Mouse (Mus musculus): ENCODE data around the gene Sufu.

The Sufu gene

GRCm38 (mm10) chr19:46434148-46434547 is 37.5 kb downstream of the Sufu start:
- DNase-seq, result no peak

- no peak for DNase-seq
Measured at GRCm38 (mm10) chr19:46434591-46434990, 37.9 kb downstream of the Sufu start.

- no peak for DNase-seq
Measured at GRCm38 (mm10) chr19:46435492-46435891, 38.8 kb downstream of the Sufu start.

- DNase-seq, result no peak
Measured at GRCm38 (mm10) chr19:46443509-46443908, 46.8 kb downstream of the Sufu start.

GRCm38 (mm10) chr19:46444209-46444608 is 47.5 kb downstream of the Sufu start:
- DNase-seq, result peak; percentile 89 to 90

- no peak for DNase-seq
Measured at GRCm38 (mm10) chr19:46445641-46446040, 48.9 kb downstream of the Sufu start.

- DNase-seq, result no peak
Measured at GRCm38 (mm10) chr19:46446436-46447020, 49.8 kb downstream of the Sufu start.

GRCm38 (mm10) chr19:46447110-46447509 is 50.4 kb downstream of the Sufu start:
- DNase-seq, result no peak

- no peak for DNase-seq
Measured at GRCm38 (mm10) chr19:46447911-46448310, 51.2 kb downstream of the Sufu start.

GRCm38 (mm10) chr19:46449261-46450005 is 52.7 kb downstream of the Sufu start:
- no peak for DNase-seq

GRCm38 (mm10) chr19:46452052-46452827 is 55.5 kb downstream of the Sufu start:
- DNase-seq, result peak; percentile 62 to 69

- peak in 1 of 2 experiments; percentile 21 for DNase-seq
Measured at GRCm38 (mm10) chr19:46452916-46453315, 56.2 kb downstream of the Sufu start.

- DNase-seq, result no peak
Measured at GRCm38 (mm10) chr19:46454126-46454880, 57.6 kb downstream of the Sufu start.

- no peak for DNase-seq
Measured at GRCm38 (mm10) chr19:46455032-46455431, 58.3 kb downstream of the Sufu start.

- no peak for DNase-seq
Measured at GRCm38 (mm10) chr19:46455556-46455955, 58.9 kb downstream of the Sufu start.

- DNase-seq, result no peak
Measured at GRCm38 (mm10) chr19:46456018-46456735, 59.5 kb downstream of the Sufu start.

GRCm38 (mm10) chr19:46457798-46458197 is 61.1 kb downstream of the Sufu start:
- DNase-seq, result no peak

- DNase-seq, result no peak
Measured at GRCm38 (mm10) chr19:46459256-46459655, 62.6 kb downstream of the Sufu start.

GRCm38 (mm10) chr19:46459889-46460288 is 63.2 kb downstream of the Sufu start:
- DNase-seq, result no peak

- DNase-seq, result no peak
Measured at GRCm38 (mm10) chr19:46462574-46462973, 65.9 kb downstream of the Sufu start.

GRCm38 (mm10) chr19:46463446-46463845 is 66.8 kb downstream of the Sufu start:
- no peak for DNase-seq

GRCm38 (mm10) chr19:46466160-46466559 is 69.5 kb downstream of the Sufu start:
- DNase-seq, result no peak
